Mouse (Mus musculus): ENCODE measurements at regions not wholly inside any gene's neighbourhood (a gene's known extent, or its start where the extent isn't known, plus 50 kb on each side); places are given as distances from the start of the nearest gene placed in this dataset.

DNA sequence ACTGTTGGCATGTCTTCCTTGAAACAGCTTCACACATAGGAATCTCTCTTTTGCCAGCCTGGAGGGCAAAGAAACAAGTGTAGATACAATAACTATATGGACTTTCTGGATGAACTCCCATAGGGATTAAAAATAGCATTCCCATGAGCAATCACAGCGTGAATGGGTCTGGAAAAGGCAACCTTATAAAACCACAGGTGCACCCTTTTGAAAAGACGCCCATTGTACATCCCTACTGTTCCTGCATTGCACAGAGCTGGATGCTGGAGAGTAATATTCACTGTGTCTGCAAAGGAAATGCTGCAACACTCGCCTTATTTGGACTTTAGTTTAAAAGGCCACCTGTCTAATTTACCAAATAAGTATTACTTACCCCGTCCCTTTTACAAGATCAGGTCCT lies 72.4 kb upstream of the Fndc3b start:
- TF ChIP-seq POLR2A (IDR thresholded peaks at IDR 0.05; ENCODE audit: borderline replicate concordance, control insufficient read depth, low read depth, low read length): no peak
- no peak for TF ChIP-seq CTCF (IDR thresholded peaks at IDR 0.05; ENCODE audit: control insufficient read depth, insufficient read depth, low read length)

Data from bone marrow, adult 2 months (tissue).